Mouse (Mus musculus) layer of hippocampus, postnatal 10 days (tissue): ENCODE results near the gene Tesk2. TPM values are rescaled to one million over a fixed set of nuclear protein-coding genes. Genes with fewer than 3 reads are reported as not detected.

ENCODE experiments used
- DNase-seq, 2 experiments: peaks; one replicate each; pipeline ENCODE4 v3.0.0; 2021; ENCODE audit warnings: low spot score in 2 of 2
- total RNA-seq, 2 experiments: library from RNA; stranded (reverse); gene quantifications; 2 replicates each; pipeline ENCODE4 v1.2.3; 2021

Gene Tesk2
- total RNA-seq, 2 experiments from 2014 or later, result 2.9 to 3.8 TPM

DNA sequence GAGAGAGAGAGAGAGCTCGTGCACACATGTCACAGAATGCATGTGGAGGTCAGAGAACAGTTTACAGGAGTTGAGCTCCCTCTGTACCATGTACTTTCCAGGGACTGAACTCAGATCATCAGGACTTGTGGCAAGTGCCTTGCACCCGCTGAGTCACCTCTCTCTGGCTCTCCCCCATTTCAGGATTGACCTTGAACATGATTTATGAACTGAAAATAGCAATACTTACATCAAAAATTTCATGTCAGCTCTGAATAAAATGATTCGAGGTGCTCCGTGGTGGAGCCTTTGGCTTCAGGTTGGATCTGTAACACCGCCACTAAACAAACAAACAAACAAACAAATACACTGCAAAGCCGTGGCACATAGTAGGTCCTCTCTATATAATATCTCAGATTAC, 120.1 kb downstream of the Tesk2 start:
- DNase-seq, result no peak

GRCm38 (mm10) chr4:116844324-116844723, 123.6 kb downstream of the Tesk2 start:
- DNase-seq, result no peak

GRCm38 (mm10) chr4:116849901-116850300, 129.2 kb downstream of the Tesk2 start:
- DNase-seq, result no peak

- DNase-seq, result no peak
Measured at GRCm38 (mm10) chr4:116854286-116854685, 133.5 kb downstream of the Tesk2 start.

Other genes with a start within 250 kb of the Tesk2 start
- 10 to 100 TPM; 20.2 to 20.8 TPM for gene Ipp, start 213.4 kb upstream of the Tesk2 start, total RNA-seq
- gene Tmem69, start 165.0 kb upstream of the Tesk2 start, total RNA-seq, result 10 to 100 TPM; 12.5 to 13.3 TPM
- gene Gpbp1l1, start 163.3 kb upstream of the Tesk2 start, total RNA-seq, result 10 to 100 TPM; 28.7 to 33.2 TPM
- 1 to 10 TPM; 3.0 to 3.3 TPM for gene Ccdc17, start 124.3 kb upstream of the Tesk2 start, total RNA-seq
- gene Nasp, start 93.0 kb upstream of the Tesk2 start, total RNA-seq, result 10 to 100 TPM; 74.0 to 74.6 TPM
- gene Akr1a1, start 69.3 kb upstream of the Tesk2 start, total RNA-seq, result 100 to 1,000 TPM; 537 to 556 TPM
- 100 to 1,000 TPM; 174 to 189 TPM for gene Prdx1, start 35.4 kb upstream of the Tesk2 start, total RNA-seq
- 10 to 100 TPM; 17.3 to 20.7 TPM for gene Mmachc, start 12.5 kb upstream of the Tesk2 start, total RNA-seq
- gene Ccdc163, start 12.4 kb upstream of the Tesk2 start, total RNA-seq, result 1 to 10 TPM; 2.7 to 3.2 TPM
- 10 to 100 TPM; 14.9 to 15.3 TPM for gene Toe1, start 86.7 kb downstream of the Tesk2 start, total RNA-seq
- 1 to 10 TPM; 2.1 to 2.9 TPM for gene Mutyh, start 86.8 kb downstream of the Tesk2 start, total RNA-seq
- gene Hpdl, start 100.8 kb downstream of the Tesk2 start, total RNA-seq, result 1 to 10 TPM; 1.1 TPM
- gene Zswim5, start 156.4 kb downstream of the Tesk2 start, total RNA-seq, result 10 to 100 TPM; 12.2 to 14.0 TPM